Mouse (Mus musculus) telencephalon, adult 2 months (tissue): Measurements from ENCODE around the gene Wasf2.

ENCODE experiments used
- DNase-seq: peaks from one replicate; pipeline ENCODE4 v3.0.0-alpha.2; 2011; ENCODE audit warnings: low read depth, low spot score

Wasf2 gene

DNA sequence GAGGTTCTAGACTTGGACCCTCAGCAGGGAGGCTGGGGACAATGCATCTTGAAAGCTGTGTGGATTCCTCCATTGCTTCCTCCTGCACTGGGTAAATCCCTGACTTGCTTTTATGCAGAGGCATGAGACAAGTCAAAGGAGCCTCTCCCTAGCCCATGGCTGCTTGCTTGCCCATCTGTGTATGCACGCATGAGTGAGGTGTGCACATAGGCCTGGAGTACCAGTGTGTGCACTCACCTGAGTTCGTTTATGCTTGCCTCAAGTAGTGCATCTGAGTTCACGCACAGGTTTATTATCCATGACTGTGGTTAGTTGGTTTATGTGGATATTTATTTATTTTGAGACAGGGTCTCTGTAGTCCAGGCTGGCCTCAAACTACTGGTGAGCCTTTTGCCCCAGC, 71.9 kb downstream of the Wasf2 start:
- no peak for DNase-seq

DNA sequence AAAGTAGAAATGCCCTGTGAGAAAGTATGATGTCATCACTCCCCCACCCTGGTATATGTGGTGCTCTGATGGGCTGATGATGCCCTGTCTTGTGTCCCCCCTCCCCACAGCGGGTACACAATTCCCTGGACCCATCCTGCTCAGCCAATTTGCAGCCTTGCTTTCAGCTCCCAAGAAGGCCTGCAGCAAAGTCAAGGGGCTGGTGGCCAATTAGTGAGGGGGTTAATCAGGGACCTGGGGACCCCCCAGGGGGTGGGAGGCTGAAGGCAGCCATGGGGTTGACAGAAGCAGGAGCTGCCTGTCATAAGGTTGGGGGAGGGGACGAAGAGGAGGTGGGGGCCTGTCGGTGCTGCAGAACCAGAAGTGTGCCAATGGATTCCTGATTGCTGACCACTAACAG, 73.3 kb downstream of the Wasf2 start:
- no peak for DNase-seq

DNA sequence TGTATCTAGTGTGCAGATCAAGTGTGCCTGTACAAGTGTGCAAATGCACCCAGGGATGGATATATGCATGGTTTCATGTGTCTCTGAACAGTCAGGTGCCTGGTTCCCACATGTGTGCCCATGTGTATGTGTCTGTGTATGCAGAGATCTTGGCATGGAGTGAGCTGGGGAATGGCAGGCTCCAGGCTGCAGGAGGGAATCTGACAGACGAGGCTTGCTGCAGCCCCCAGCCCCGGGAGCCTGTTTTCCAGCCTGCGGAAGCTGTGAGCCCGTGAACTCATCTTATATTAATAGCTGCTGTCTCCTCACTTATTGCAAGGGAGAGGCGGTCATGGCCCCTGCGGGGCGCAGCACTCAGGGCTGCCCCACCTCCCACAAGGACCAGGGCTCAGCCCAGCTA, 74.1 kb downstream of the Wasf2 start:
- no peak for DNase-seq

DNA sequence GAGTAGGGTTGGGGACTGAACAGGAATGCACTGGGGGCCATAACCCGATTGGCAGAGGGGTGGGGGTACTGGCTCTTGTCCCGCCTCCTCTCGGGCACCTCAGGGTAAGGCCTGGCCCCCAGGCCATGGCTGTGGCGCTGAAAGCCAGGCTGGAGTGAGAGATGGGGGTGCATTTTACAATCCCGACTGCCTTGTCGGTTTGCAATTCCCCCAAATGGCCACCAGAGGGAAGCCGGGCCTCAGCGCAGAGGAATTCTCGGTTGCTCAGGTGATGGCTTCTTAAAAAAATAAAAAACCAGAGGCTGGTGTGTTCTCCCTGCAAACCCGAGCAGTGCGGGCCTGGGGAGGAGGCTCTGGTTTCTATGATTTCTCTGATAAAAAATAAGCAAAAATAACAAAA, 79.1 kb downstream of the Wasf2 start:
- no peak for DNase-seq

DNA sequence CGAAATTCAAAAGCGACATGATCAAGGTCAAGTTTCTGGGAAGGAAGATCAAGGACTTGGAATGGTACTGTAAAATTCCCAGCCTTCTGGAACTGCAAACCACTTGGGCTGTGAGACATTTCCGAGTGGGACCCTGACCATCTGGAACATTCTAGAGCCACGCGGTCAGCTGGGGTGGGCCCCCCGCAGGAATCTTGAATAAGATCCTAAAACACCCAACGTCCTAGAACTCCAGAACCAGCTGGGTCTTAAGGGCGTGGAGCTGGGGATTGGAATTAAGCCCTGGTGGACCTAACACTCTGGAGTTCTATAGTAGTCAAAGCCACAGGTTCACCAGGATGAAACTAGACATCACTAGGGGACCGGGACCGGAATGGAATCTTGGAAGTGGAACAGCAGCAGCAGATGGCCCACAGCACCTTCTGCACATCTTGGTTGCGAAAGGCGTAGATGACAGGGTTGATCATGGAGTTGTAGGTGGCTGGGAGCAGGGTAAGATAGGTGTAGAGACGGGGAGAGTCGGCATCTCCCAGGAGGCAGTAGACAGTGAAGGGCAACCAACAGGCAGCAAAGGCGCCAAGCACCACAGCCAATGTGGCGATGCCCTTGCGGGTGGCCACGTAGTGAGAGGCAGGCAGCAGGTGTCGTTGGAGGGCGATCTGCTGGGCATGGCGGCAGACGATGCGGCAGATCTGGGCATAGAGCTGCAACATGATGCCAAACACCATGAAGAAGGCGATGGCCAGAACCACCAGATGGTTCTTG, 79.9 kb downstream of the Wasf2 start:
- no peak for DNase-seq

DNA sequence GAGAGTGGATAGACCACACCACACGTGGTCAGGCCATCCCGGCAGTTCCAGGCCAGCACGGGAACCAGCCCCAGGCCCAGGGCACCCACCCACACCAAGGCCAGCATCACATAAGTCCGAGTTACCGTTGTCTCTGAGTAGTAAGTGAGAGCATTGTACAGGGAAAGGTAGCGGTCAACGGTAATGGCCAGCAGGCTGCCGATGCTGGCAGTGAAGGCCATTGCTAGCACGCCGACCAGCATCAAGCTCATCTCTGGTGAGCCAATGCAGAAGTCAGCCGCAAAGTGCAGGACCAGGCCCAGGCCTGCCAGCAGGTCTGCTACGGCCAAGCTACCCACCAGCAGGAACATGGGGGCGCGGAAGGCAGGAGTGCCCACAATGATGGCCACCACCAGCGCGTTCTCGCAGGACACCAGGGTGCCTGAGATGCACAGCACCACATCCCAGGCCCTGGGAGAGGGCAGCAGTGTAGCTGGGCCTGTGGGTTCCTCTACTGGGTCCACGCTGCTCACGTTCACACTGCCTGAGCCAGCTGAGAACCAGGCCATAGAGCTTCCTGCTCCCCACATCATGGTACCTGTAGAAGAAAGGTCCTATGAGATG, 80.6 kb downstream of the Wasf2 start:
- DNase-seq: no peak

DNA sequence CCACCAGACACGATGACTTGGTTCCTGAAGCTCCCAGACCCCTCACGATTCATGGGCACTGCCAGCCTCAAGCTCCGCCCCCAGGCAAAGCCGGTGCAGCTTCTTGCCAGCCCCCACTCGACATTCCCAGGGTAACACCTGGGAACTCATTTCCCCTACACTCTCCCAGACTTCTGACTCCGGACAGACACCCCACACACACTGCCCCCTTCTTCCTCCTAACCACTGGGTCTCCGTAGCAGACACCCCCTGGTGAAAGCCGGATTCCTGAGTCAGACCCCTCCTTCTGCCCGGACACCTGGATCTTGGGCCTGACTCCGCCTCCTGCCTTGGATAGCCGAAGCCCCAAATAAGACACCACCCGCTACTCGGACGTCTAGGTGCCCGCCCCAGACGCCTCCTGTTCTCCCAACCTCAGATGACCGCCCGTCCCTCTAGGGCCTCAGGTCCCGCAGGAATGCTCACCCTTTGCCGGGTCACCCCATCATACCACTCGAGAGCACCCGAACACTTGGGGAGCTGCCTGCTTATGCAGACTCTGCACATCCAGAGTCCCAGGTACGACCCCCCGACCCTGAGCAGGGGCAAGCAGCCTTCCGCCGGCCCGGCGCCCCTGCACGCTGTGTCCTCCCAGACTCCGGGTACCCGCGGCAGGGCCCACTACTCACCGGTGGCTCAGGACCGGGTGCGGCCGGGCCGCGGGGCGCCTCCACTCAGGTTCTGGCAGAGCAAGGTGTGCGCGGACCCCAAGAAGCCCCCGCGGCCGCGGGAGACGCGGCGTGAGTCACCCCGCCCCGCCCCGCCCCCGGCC, 81.7 kb downstream of the Wasf2 start, which contains the start of the genes Cd164l2 and Gpr3:
Gene Cd164l2, plus strand, starts transcription at position 381 of the 811 bp plus-strand sequence.
Gene Gpr3, minus strand, starts transcription at position 786 of the 811 bp plus-strand sequence.
- DNase-seq: no peak

DNA sequence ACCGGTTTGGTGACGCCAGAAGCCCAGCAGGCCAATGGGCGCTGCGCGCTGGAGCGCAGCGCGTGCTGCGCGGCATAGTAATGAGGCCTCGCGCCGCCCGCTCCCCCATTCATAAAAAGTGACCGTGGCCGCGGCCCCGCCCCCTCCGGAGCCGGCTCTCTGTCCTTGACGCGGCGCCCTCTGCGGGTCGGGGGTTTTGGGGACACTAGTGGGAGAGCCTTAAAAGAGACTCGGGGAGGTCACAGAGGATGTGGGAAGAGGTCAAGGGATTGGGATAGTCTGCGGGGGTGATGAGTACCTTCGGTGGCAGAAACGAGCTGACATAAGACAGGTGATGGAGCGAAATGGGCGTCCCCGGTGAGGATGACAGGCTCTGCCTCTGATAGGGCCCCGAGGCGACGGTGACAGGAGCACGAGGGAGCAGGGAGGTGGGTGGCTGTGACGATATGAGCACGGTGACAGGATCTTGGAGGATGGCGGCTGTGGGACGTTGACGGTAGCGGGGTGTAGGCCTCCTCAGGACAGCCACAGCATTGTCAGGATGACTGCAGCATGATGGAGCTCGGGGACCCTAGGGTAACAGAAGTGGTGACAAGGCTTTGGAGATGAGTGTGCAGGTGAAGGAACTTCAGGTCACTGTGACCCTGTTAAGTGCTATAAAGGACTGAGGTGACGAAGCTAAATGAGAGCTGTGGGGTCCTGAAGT, 82.4 kb downstream of the Wasf2 start:
- peak; percentile 52 for DNase-seq

DNA sequence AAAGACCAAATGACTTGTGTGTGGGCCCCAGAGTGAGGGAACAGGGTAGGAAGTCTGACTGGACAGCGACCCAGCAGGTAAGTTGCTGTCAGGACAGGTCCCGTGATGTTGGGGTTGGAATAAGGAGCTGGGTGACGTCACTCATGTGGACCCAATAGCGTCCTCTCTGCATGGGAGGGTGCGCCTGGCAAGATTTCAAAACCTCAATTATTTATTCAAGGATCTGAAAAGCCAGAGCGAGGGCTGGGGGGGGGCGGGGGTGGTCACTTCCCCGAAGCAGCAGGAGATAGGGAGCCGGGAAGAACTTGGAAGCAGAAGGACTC, 82.9 kb downstream of the Wasf2 start:
- DNase-seq: peak; percentile 50

DNA sequence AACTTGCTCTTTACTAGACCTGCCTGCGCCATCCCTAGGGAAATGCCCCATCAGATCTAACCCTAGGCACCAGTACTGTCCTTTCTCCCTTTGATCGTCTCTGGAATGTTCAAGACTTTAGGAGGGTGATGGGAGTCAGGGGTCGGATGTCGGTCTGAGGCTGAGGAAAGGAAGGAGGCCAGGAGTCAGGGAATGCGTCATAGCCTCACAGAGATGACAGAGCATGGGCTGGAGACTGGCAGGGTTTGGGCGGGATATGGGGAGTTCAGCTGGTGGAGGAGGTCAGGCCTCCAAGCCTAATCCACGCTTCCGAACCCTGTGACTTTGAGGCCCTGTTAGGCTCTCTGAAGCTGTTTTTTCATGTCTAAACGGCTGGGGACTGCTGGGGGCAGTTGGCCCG, 83.4 kb downstream of the Wasf2 start:
- DNase-seq: no peak

DNA sequence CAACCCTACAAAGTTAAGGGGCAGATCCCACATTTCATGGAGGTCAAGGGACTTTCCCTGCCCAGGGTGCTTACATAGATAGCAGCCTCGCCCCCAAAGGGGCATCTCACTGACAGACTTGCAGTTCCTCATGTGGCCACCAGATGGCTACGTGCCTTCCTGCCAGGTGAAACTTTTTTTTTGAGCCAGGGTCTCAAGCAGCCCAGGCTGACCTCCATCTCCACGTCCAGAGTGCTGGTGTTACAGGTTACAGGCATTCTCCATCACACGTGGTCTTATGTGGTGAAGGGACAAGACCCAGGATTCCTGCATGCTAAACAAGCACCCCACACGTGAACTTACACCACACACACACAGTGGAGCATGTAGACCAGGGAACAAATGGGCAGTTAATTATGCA, 87.3 kb downstream of the Wasf2 start:
- no peak for DNase-seq

DNA sequence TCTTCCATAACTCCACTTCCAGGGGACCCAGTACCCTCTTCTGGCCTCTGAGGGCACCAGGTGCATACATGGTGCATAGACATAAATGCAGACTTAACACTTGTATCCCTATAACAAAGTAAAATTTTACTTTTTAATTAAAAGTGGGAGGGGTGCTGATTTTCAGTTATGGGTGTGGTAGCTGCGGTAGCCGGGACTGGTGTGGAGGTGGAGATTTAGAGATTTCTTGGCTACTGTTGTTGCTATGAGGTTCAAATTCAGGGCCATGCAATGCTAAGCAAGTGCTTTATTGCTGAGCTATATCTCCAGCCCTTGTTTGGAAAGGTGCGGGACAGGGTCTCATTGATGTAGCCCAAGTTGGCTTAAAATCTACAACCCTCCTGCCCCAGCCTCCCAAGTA, 88.4 kb downstream of the Wasf2 start:
- DNase-seq: no peak

DNA sequence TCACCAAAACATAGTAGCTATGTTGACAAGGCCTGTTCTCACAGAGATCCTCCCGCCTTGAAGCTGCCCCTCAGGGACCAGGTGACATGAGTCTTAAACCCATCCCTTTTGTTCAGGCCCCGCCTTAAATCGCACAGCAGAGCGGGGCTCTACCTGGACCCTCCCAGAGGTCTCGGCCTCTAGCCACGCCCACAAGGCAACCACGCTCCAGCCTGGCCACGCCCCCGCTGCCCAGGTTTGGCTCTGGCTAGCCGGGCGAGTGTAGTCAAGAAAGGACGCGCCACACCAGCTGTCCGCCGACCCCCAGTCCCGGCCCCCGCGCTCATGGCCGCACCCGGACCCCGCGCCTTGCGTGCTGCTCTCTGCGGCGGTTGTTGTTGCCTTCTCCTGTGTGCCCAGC, 90.4 kb downstream of the Wasf2 start:
- DNase-seq: no peak

DNA sequence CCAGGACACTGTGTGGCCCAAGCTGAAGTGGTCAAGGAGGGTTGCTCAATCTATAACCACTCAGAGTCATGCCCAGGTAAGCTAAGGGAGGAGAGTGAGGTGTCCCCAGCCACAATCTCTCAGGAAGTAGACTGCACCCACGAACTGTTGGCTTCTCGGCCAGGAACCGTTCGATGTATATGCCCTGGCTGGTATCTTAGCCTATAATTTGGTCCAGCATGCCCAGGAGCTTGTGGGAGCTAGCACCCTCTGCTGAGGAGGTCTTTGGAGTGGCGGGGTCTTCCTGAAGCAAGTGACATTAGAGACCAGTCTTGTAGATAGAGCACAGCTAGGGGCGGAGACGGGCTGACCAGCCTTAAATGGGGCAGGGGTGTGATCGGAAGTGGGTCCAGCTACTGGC, 91.4 kb downstream of the Wasf2 start:
- DNase-seq: no peak

DNA sequence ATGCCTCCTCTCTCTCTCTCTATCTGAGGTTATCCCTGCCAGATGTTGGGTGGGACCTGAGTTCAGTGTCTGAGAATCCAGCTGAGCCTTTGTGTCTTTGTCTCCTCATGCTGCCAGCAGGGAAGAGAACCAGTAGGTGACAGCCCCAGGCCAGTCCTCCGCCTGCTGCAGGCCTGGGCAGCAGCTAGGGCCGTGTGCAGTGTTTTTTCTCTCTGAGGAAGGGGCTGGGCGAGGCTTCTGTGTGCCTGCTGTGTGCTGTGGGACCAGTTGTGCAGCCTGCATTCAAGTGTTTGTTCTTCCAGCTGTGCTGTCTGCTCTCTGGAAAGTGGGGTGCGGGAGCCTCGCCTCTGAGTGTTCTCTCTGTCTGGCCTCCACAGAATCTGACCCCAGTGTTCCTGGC, 93.6 kb downstream of the Wasf2 start:
- no peak for DNase-seq

DNA sequence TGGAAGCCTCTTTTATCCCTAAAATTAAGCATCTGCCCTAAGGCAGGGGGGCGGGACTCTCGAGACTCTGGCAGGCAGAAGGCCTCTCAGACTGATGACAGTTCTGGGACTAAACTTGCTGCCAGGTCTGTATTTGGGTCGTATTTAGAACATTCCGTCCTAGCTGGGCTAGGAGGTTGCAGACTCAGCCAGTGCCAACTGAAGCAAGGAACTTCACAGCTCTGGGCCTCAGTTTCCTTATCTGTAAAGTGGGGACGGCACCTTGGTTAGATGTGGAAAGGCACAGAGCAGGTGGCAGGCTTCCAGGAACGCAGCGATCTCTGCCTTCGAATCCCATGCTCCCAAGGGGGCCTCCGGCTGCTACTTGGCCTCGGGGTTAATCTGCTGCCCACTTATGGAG, 95.8 kb downstream of the Wasf2 start:
- no peak for DNase-seq

DNA sequence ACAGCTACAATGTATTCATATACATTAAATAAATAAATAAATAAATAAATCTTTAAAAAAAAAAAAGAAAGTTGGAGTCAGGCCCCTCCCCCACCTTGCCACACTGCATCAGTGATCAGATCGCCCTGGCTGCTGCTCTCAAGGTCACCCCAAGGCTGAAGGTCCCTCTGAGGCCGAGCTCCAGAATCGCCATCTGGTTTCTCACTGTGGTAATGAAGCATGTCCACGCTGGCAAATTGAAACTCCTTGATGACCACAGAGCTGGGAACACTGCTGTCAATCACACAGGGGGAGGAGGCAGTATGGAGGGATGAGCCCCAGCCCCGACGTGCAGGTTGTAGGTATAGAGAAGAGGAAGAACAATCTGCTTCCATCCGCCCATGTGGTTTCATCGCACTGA, 97.3 kb downstream of the Wasf2 start:
- DNase-seq: no peak

DNA sequence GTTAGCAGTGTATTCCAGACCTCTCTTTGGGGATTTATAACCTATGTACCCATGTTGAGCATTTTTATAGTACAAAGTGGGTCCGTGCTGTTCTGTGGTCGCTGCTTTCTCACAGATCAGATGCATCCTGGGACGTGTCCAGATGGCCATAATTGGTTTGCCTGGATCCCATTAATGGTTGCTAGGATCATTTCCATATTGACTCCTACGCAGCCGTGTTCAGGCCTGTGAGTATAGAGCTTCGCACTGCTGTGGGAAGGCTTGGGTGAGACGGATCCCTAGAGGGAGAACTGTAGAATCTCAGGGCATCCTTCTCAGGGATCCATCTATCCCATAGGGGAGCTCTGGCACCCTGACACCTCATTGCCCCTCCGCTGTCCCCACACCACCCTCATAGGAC, 99.3 kb downstream of the Wasf2 start:
- DNase-seq: no peak

DNA sequence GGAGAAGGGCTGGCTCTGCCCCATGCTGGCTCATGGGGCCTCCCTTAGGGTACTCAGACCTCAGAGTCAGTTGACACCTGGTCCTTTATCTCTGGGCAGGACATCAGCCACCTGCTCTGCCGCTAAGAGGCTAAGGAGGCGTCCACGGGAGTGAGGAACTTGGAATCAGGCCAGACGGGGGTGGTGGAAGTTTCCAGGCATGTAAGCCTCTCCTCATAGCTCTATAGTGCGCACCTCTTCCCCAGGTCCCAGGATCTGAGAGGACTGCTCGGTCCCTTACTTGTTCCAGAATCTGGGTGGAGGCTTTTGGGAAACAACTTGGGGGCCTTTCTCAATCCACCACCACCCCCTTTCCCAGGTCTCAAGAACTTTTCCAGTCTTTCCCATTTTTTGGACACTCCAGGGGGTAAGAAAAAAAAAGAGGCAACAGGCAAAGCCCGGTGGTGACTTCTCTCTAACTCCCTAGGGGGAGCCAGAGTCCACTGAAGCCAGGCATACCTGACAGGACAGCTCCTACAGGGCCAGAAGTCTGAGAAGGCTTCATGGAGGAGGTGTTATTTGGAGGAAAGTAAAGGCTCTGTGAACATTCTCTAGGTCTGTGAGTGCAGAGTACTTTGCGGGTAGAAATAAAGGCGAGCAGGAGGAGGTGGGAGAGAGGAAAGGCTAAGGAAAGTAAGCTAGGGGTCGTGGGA, 103.1 kb downstream of the Wasf2 start:
- no peak for DNase-seq

DNA sequence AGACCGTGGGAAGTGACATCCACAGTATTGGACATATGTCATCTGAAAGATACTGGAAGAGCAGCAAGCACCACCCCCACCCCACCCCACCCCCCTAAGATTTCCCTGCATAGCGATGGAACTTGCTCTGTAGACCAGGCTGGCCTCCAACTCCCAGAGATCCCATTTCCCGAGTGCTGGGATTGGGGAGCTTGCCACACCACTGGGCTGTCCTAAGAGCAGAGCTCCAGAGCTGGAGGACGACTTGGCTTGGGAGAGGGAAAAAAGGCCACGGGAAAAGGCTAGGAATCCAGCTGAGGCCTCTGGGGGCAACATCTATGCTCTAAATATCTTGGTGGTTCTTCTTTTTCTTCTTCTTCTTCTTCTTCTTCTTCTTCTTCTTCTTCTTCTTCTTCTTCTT, 104.5 kb downstream of the Wasf2 start:
- DNase-seq: no peak

DNA sequence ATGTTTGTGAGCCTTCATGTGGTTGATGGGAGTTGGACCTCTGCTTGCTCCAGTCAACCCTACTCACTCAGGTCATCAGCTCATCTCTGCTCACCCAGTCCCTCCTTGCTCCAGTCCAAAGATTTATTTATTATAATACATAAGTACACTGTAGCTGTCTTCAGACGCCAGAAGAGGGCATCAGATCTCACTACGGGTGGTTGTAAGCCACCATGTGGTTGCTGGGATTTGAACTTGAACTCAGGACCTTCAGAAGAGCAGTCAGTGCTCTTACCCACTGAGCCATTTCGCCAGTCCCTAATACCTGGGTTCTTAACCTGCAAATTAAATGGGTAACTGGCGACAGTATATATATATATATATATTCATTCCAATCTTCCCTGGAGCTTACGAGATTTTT, 105.1 kb downstream of the Wasf2 start:
- DNase-seq: no peak

DNA sequence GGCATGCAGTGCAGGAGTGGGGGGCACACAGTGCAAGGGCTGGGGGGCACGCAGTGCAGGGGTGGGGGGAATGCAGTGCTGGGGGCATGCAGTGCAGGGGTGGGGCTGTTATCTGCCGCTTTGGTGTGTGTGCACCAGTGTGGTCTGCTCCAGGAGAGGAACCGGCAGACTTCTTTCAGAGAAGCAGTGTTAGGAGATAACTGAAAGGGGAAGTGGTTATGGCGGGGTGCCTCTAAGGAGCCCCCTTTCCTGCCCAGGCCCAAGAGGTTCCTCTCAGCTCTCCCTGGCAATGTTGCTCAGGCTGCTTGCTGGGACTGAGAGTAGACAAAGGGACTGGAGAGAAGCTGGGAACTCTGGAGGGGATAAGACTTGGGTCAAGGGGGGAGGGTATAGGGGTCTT, 107.6 kb downstream of the Wasf2 start:
- no peak for DNase-seq
